Mouse (Mus musculus) gonadal fat pad, adult 2 months (tissue): Measurements from ENCODE around the gene Ube2z. TPM values are rescaled to one million over a fixed set of nuclear protein-coding genes. Genes with fewer than 3 reads are reported as not detected.

Experiments used
- DNase-seq: peaks from one replicate; pipeline ENCODE4 v3.0.0-alpha.2; 2012; ENCODE audit warnings: low read depth
- polyA plus RNA-seq: library from polyadenylated mRNA; depleted of rRNA; stranded (reverse); fragments of >200 nt; gene quantifications from 2 replicates; pipeline ENCODE4 v1.2.3, GENCODE M21; 2012; rRNA removed

The Ube2z gene
- polyA plus RNA-seq, 1 experiment, result 89.4 TPM

DNA sequence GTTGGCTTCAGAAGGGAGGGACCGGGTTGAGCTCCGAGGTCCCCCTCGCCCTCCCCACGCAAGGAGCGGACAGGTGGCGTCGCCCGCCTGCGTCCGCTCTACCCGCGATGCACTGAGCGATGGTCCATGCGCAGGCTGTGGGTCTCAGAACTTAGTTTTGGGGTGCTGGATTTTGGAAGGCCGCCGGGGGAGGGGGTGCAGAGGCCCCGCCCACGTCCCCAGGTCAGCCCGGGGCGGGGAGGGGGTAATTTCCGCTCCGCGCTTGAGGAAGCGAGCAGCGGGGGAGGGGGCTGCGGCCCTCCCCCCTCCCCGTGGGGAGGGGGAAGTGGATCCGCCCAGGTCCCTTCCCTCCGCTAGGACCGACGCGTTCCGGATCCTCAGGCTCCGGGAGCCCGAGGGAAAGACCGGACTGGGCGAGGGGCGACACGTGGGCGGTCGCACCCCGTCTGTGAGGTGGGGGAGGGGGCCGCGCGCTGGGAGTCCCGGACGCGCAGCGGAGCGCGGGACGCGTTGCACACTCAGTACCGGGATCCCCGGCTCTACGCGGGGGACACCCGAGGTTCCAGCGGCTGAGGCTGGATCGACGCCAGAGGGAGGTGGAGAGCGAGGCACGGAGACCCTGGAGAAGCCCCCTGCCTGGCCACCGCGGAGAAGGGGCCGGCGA is 58.2 kb downstream of the Ube2z start:
- no peak for DNase-seq

DNA sequence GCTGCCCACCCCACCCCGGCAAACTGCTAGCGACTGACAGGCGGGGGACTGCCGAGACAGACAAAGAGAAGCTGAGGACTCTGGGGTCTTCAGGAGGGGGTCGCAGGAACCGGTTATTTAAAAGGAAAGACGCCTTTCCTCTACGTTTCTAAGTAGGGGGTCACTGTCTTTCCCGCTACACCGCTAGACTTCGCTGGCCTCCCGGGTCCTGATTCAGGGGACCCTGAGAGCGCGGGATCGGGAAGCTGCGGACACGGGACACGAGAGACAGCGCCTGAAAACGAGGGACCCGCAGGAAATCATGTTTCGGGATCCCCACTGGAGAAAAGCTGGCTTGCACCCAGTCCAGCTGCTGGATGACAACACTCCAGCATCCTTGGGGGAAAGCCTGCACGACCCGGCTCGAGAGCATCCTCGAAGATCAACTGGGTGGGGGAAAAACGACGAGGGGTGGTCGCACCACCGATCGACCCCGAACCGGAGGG is 58.8 kb downstream of the Ube2z start:
- DNase-seq, result no peak

DNA sequence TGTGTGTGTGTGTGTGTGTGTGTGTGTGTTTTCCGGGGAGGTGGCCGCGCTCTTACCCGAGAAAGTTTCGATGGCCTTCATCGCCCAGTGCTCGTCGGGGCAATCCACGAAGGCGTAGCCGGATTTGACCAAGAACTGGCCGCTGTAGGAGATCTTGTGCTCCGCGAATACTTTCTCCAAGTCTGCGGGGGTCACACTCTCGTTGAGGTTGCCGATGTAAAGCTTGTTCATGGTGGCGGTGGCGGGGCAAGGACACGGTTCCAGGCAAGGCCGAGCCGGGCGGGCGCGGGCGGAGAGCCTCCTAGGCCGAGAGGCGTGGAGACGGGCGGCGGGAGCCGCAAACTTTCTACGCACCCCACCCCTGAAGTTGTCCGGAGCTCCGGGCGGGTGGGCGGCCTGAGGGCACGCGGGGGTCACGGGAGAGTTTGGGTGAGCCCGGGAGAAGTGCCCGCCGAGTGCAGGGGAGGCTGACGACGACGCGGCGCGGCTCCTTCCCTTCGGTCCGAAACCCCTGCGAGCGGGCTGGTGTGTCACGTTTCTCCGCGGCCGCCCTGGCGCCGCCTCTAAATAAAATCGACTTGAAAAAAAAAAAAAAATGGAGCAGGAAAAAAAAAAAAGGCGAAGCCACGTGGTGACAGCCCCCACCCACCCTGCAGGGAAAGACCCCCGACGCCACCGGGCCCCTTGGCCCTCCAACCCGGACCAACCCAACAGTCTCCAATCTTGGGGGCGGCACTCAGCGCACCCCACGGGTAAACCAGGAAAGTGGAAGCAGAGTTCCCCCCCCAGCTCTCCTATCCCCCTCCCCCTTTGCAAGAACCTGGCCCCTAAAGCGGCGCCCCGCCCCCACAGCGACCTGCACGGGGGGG is 59.6 kb downstream of the Ube2z start, which contains the start of gene Igf2bp1:
Igf2bp1 (minus strand) TSS at position 538 of the 869 bp plus-strand sequence.
- DNase-seq, result no peak

DNA sequence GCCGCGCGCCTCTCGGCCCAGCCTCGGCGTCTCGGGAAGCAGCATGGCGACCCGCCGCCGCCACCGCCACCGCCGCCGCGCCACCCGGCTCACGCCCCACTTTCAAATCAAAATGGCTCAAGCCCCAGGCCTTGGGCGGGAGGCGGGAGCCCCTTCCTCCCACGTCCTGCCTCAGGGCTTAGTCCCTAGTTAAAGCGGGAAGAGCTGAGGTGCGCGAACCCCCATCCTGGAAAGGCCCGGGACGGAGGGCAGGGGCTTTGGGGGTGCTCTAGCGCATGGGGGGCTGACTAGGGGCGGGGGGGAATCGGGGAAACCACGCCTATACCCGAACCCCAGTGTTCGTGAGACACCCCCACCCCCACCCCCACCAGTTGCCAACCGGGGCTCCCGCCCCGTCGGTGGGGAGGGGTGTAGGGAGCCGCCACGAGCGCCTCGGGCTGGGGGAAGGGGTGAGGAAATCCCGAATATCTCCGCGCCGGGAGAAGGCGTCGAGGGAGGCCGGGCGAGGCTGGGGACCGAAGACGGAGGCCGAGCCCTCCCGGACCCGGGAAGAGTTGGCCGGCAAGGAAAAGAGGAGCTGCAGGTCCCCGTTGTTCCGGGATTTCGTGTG is 60.3 kb downstream of the Ube2z start:
- no peak for DNase-seq

DNA sequence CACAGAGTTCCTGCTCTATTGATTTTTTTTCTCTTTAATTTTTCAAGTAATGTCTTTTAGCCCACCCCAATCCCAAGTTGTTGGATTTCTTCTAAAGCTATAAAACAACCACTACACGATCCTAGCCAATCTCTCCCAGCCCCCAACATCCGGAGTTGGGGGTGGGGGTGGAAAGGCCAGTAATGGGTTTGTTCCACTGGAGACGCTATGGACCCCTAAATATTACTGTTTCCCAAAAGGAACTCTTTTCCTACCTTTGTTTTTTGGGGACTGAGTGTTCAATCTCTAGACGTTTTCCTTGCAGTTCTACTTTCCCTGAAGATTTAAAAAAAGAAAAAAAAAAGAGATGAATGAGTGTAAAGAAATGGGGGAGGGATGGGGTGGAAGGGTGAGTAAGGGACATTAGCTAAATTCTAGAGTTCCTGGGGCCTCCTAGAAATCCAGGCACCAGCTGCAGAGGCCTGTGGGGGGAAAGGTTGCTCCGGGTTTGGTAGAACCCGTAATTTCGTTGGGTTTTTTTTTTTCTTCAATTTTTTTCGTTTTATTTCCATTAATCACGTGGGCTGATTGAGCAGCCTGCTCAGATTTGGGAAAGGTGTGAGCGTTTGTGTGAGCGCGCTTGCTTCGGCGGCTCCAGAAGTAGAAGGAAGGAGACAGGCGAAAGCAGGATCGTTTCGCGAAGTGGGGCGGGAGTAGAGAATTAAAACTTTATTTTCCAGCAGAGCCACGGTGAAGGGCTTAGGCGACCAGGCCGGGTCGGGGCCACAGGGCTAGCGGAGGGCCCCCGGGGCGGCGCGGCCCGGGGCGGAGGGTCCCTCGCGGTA is 61.0 kb downstream of the Ube2z start:
- DNase-seq, result no peak

DNA sequence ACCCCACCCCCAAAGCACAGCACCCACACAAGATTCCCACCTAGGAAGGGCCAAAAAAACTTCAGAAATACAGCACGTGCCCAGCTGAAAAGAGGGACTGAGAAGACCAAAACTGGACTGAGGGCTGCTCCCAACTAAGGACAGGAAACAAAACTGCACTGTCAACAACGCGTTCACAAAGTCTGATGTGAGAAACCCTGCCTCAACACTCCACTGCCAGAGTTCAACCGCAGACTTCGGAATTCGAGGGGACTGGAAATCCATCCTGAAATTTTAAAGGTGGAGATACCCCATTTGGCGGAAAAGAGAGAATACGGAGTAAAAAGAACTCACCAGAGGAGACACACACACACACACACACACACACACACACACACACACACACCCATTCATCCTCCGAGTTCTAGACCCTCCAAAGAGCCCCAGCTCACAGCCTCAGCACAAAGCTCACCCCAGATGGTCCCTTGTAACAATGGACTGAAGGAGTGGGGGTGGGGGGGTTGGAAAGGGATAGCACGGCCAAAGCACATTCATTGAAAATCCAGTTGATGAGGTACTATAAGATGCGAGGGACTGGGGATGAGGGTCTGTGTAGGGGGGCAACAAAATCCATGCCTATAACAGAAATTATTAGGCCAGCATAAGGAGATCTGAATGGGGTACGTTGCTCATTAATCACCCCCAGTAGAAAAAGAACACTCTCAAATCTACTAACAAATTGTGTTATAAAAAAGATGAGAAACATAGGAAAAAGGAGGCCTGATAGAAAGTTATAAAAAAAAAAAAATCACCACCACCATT is 61.9 kb downstream of the Ube2z start:
- no peak for DNase-seq

Other genes starting within 250 kb of the Ube2z start
- 17.3 and 19.2 TPM in 2 replicates for gene Phospho1, start 240.9 kb downstream of the Ube2z start, polyA plus RNA-seq
- 5.2 and 12.0 TPM in 2 replicates for gene Gngt2, start 228.2 kb downstream of the Ube2z start, polyA plus RNA-seq
- 12.4 and 17.7 TPM in 2 replicates for gene Abi3, start 222.9 kb downstream of the Ube2z start, polyA plus RNA-seq
- 21.6 and 41.6 TPM in 2 replicates for gene B4galnt2, start 150.5 kb downstream of the Ube2z start, polyA plus RNA-seq
- 0.08 and 0.11 TPM in 2 replicates for gene Igf2bp1, start 59.4 kb downstream of the Ube2z start, polyA plus RNA-seq
- gene Gip, start 40.8 kb downstream of the Ube2z start, polyA plus RNA-seq, result not detected in 2 replicates
- gene Snf8, start 30.5 kb downstream of the Ube2z start, polyA plus RNA-seq, result 35.6 and 45.2 TPM in 2 replicates
- 603 and 668 TPM in 2 replicates for gene Atp5g1, start 10.3 kb upstream of the Ube2z start, polyA plus RNA-seq
- 0.09 TPM in 1 of 2 replicates, not detected in the other for gene Calcoco2, start 46.6 kb upstream of the Ube2z start, polyA plus RNA-seq
- 0.45 and 0.84 TPM in 2 replicates for gene Ttll6, start 68.4 kb upstream of the Ube2z start, polyA plus RNA-seq
- 0.04 TPM in 1 of 2 replicates, not detected in the other for gene Hoxb13, start 128.9 kb upstream of the Ube2z start, polyA plus RNA-seq
- gene Hoxb9, start 206.1 kb upstream of the Ube2z start, polyA plus RNA-seq, result 27.8 and 31.5 TPM in 2 replicates
- 137 and 237 TPM in 2 replicates for gene Hoxb8, start 216.5 kb upstream of the Ube2z start, polyA plus RNA-seq
- 49.4 and 65.1 TPM in 2 replicates for gene Hoxb7, start 221.2 kb upstream of the Ube2z start, polyA plus RNA-seq
- gene Hoxb6, start 227.1 kb upstream of the Ube2z start, polyA plus RNA-seq, result 153 and 221 TPM in 2 replicates
- 10.7 and 13.8 TPM in 2 replicates for gene Hoxb5, start 237.9 kb upstream of the Ube2z start, polyA plus RNA-seq